Mouse (Mus musculus) forebrain, embryonic 14.5 days (tissue): ENCODE results near the gene Galnt14. TPM values are rescaled to one million over a fixed set of nuclear protein-coding genes. Genes with fewer than 3 reads are reported as not detected.

Experiments
- ATAC-seq: fragments of 200-750 bp; cut with Nextera tagmentation; 2 replicates; pipeline ENCODE4 v1.8.0; 2017; ENCODE audit warnings: mild to moderate bottlenecking, moderate library complexity
- DNase-seq: peaks from one replicate; pipeline ENCODE4 v3.0.0-alpha.2; 2015; ENCODE audit warnings: low spot score
- H3K27ac ChIP-seq: fragments of 300-500 bp; sonication (generic); 2 replicates; pipeline ENCODE4 v1.5.1; 2014; ENCODE audit warnings: low read depth, mild to moderate bottlenecking, control low read depth, low read length, moderate library complexity
- H3K27me3 ChIP-seq: fragments of 300-500 bp; sonication (generic); replicated peaks from 2 replicates; pipeline ENCODE4 v1.6.1; 2014; ENCODE audit warnings: low read length, control low read depth, mixed read lengths; ENCODE audit not compliant: control insufficient read depth, insufficient read depth
- H3K36me3 ChIP-seq: fragments of 300-500 bp; sonication (generic); 2 replicates; pipeline ENCODE4 v1.6.1; 2014; ENCODE audit warnings: low read length, control low read depth; ENCODE audit not compliant: control insufficient read depth, insufficient read depth
- H3K4me1 ChIP-seq: fragments of 300-500 bp; sonication (generic); 2 replicates; pipeline ENCODE4 v1.6.1; 2014; ENCODE audit warnings: antibody characterized with exemption, low read length, control low read depth; ENCODE audit not compliant: control insufficient read depth, insufficient read depth
- H3K4me2 ChIP-seq: fragments of 300-500 bp; sonication (generic); 2 replicates; pipeline ENCODE4 v1.6.1; 2014; ENCODE audit warnings: mild to moderate bottlenecking, control low read depth, low read length
- H3K4me3 ChIP-seq: fragments of 300-500 bp; sonication (generic); 2 replicates; pipeline ENCODE4 v1.5.1; 2014; ENCODE audit warnings: low read depth, low read length, control low read depth
- H3K9ac ChIP-seq: fragments of 300-500 bp; sonication (generic); 2 replicates; pipeline ENCODE4 v1.6.1; 2014; ENCODE audit warnings: mild to moderate bottlenecking, low read length, control low read depth, moderate library complexity
- H3K9me3 ChIP-seq: fragments of 300-500 bp; sonication (generic); replicated peaks from 2 replicates; pipeline ENCODE4 v1.6.1; 2016; ENCODE audit warnings: low read length, control low read depth, mixed read lengths; ENCODE audit not compliant: control insufficient read depth
- WGBS: fragments of 180-500 bp; shearing (Covaris S2); extraction: QIAGEN DNeasy Blood & Tissue Kit; methylation state at CpG from one replicate; pipeline ENCODE4 v1.1.7; 2014; 5-methylcytosine and 5-hydroxymethylcytosine counted together
- polyA plus RNA-seq: library from polyadenylated mRNA; unstranded; fragments of >200 nt; fragmentation: Nextera tagmentation; extraction: Ambion mirVana; gene quantifications from 2 replicates; pipeline ENCODE4 v1.2.1, GENCODE M21; 2014

The Galnt14 gene
- polyA plus RNA-seq, 1 experiment from 2014 or later, result 7.1 TPM

DNA sequence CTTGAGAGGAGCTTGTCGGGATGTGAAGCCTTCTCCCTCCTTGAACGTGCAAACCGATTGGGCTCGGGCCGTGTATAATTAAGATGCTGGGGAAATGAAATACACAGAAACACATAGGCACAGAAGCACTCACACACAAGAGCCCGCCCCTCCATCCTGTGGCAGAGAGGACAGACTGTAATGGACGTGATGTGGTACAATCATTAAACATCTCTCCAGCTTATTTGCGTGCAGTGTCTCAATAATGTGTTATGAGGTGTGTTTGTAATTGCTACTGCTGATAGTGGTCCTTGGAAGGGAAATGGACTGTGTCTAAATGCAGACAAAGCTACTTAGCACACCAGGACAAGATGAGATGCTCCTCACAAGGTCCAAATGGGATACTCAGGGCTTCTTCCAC, 24.0 kb downstream of the Galnt14 start:
- ATAC-seq (no peak), DNase-seq (no peak)
- Histone ChIP-seq H3K4me3 (no peak overlapping the region), H3K4me1 (no peaks in the 10 kb centered on the region), H3K9me3 (no peaks in the 10 kb centered on the region), H3K4me2 (no peak overlapping the region), H3K27ac (no peak overlapping the region), H3K36me3 (no peaks in the 10 kb centered on the region), H3K27me3 (no peaks in the 10 kb centered on the region), H3K9ac (no peak overlapping the region)
- 79% methylated on average over 8 of the region's 8 CpGs for WGBS

DNA sequence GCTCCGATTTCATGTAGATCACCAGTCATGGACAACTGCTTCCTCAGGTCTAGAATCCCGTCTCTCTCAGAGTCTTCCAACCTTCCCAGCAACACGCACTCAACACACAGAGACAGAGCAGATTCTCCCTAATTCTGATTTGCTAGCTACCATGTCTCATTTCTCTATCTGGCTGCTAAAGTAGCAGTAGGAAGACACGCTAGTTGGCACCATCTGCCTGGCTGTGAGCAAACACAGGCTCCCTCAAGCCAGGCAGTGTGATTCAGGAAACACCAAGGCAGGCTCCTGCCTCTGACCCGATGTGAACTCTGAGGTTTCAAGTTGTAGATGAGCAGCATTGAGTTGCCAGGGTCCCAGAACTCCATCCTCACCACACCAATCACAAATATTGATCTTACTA, 25.5 kb downstream of the Galnt14 start:
- Histone ChIP-seq H3K9ac (no peak overlapping the region), H3K27ac (no peak overlapping the region), H3K4me3 (no peak overlapping the region), H3K9me3 (no peaks in the 10 kb centered on the region), H3K36me3 (no peaks in the 10 kb centered on the region), H3K4me1 (no peaks in the 10 kb centered on the region), H3K27me3 (no peaks in the 10 kb centered on the region), H3K4me2 (no peak overlapping the region)
- no peak for ATAC-seq
- DNase-seq, result peak; percentile 43
- WGBS, result 81% methylated on average over 5 of the region's 5 CpGs

DNA sequence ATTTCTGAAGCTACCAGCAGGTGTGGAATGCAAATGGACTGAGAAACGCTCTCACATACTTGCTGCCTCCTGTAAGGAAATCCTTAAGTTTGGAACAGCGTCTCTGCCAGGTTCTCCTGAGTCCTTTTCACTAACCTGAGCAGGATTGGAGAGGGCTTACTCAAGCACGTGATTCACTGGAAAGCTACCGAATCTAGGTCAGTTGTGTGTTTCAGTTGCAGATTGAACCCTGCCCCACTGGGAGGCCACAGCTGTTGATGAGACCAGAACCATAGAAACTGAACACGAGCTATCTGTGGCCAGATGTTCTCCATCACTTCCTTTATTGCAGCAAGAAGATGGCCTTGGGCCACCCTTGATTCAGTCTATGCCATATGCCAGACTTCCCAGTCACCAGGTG, 38.3 kb downstream of the Galnt14 start:
- DNase-seq, result no peak
- WGBS, result 83% methylated on average over 5 of the region's 5 CpGs
- no peak overlapping the region for H3K4me2 ChIP-seq

DNA sequence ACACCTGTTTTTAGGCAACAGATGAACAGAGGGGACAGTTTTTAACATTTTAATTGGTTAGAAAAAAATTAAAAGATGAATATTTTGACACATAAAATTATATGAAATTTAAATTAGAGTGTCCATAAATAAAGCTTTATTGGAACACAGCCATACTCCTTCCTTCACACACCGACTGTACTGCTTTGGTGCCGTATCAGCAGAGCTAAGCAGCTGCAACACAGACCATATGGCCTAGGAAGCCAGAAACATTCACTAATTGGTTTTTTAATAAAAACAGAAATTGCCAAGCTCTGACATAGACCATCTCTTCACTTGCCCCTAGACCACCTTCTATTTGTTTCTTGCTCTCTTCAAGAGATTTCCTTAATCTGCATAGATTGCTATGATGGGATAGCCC, 40.2 kb downstream of the Galnt14 start:
- H3K4me1 ChIP-seq, result no peaks in the 10 kb centered on the region; the same call in 1 of the 2 replicates
- no peak overlapping the region for H3K4me3 ChIP-seq
- H3K27ac ChIP-seq, result no peak overlapping the region
- 65% methylated on average over 2 of the region's 2 CpGs for WGBS
- ATAC-seq (peak; percentile 81; the same call in 1 of the 2 replicates), DNase-seq (peak; percentile 62)
- H3K27me3 ChIP-seq, result no peaks in the 10 kb centered on the region
- no peaks in the 10 kb centered on the region for H3K9me3 ChIP-seq
- no peaks in the 10 kb centered on the region for H3K36me3 ChIP-seq
- H3K9ac ChIP-seq, result no peak overlapping the region
- H3K4me2 ChIP-seq, result no peak overlapping the region

More for the DNA sequence above, 38.3 kb downstream of the Galnt14 start:
- Histone ChIP-seq H3K9ac (no peak overlapping the region), H3K4me1 (no peaks in the 10 kb centered on the region; the same call in 1 of the 2 replicates), H3K9me3 (no peaks in the 10 kb centered on the region), H3K27me3 (no peaks in the 10 kb centered on the region), H3K27ac (no peak overlapping the region), H3K4me3 (no peak overlapping the region), H3K36me3 (no peaks in the 10 kb centered on the region)
- ATAC-seq, result no peak

DNA sequence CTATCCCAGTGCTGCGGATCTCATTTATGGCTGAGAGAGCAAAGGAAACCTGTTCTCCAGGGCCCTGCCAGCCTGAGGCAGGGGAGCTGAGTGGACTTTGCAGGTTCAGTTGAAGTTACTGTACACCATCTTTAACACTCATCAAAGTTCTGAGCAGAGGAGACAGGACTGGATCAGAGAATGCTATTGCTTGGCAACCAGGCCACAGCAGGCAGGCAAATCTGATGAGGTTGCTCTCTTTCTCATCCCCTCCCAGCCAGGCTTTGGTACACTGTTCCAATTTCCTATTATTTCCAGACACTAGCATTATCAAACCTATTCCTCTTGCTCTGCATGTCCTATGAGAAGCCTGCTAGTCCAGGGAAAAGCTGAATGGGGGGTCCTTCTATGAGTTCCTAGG, 41.3 kb downstream of the Galnt14 start:
- no peaks in the 10 kb centered on the region; the same call in 1 of the 2 replicates for H3K4me1 ChIP-seq
- no peaks in the 10 kb centered on the region for H3K36me3 ChIP-seq
- no peak overlapping the region for H3K27ac ChIP-seq
- no peak overlapping the region for H3K9ac ChIP-seq
- no peak for DNase-seq
- H3K27me3 ChIP-seq, result no peaks in the 10 kb centered on the region
- H3K4me2 ChIP-seq, result no peak overlapping the region
- 82% methylated on average over 1 of the region's 1 CpGs for WGBS
- no peak for ATAC-seq
- H3K9me3 ChIP-seq, result no peaks in the 10 kb centered on the region
- no peak overlapping the region for H3K4me3 ChIP-seq

DNA sequence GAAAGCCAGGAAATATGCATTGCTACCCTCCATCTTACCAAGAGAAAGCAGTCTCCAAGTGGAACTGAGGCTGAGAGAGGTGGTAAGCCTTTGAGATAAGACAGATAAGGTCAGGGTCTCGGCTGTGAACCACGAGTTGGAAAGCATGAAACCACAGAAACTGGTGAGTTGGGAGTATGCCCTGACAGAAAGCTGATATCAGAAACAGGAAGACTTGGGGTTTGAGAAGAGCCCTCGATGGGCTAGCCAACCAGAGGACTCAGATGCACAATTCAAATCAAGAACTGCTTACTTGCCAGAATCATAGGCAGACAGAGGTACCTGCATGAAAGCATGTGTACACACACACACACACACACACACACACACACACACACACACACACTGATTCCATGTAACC, 47.0 kb downstream of the Galnt14 start:
- no peak overlapping the region for H3K4me3 ChIP-seq
- H3K9me3 ChIP-seq, result no peaks in the 10 kb centered on the region
- peaks cover 3% of the 10 kb centered on the region; the same call in 1 of the 2 replicates for H3K4me1 ChIP-seq
- no peak for ATAC-seq
- H3K36me3 ChIP-seq, result no peaks in the 10 kb centered on the region
- H3K27ac ChIP-seq, result no peak overlapping the region
- no peak for DNase-seq
- H3K4me2 ChIP-seq, result no peak overlapping the region
- H3K9ac ChIP-seq, result no peak overlapping the region
- H3K27me3 ChIP-seq, result no peaks in the 10 kb centered on the region
- WGBS, result 77% methylated on average over 3 of the region's 3 CpGs

DNA sequence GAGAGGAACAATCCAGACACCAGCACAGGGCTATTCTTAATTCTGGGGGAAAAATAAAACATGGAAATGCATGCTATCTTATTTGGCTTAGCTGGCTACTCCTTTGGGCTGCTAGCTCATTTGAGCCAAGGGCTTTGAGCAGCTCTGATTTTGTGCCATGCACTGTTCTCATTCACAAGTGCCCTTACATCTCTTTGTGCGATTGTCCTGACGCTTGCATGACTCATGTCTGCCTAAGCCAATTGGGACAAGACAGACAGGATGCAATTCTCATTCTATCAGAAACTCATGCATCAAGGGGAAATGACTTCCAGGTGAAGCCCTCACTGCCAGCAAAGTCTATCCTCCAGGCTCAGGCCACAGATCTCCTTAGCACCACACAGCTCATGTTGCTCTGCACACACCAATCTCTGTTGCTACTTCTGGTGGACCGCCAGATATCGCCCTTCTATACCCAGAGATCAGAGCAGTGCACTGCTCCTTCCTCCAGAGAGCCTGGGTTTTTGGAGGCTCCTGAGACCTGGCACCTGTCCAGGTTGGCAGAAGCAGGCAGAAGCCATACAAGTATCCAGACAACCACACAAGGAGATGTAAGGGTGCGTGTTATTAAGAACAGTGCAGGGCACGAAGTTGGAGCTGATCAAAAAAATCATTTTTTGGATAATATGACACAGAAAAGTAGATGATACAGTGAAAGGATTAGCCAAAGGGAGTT, 51.4 kb downstream of the Galnt14 start:
- 76% methylated on average over 6 of the region's 6 CpGs for WGBS
- H3K4me3 ChIP-seq, result no peak overlapping the region
- no peak for DNase-seq
- no peak for ATAC-seq
- H3K9me3 ChIP-seq, result no peaks in the 10 kb centered on the region
- no peak overlapping the region for H3K4me2 ChIP-seq
- H3K27ac ChIP-seq, result no peak overlapping the region
- peaks cover 3% of the 10 kb centered on the region; the same call in 1 of the 2 replicates for H3K4me1 ChIP-seq
- no peaks in the 10 kb centered on the region for H3K27me3 ChIP-seq
- no peaks in the 10 kb centered on the region for H3K36me3 ChIP-seq
- no peak overlapping the region for H3K9ac ChIP-seq

DNA sequence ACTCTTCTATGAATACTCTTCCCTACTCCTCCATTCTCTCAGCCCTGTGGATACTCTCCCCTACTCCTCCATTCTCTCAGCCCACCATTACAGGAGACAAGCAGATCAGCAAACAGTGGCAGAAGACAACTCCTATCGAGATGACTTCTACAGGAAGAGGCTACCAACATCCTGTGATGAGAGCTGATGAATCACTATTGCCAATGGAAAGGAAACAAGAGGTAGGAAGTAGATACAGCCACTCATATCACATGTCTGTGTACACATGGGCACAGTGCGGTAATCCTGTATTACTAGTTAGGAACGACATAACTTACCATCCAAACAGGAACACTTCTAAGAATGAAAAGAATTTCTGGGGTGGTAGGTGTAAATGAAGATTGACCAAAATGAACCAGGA, 53.9 kb downstream of the Galnt14 start:
- H3K27ac ChIP-seq, result no peak overlapping the region
- no peaks in the 10 kb centered on the region for H3K36me3 ChIP-seq
- H3K9me3 ChIP-seq, result no peaks in the 10 kb centered on the region
- H3K4me3 ChIP-seq, result no peak overlapping the region
- DNase-seq, result no peak
- ATAC-seq, result no peak
- no peak overlapping the region for H3K4me2 ChIP-seq
- 89% methylated on average over 3 of the region's 3 CpGs for WGBS
- no peak overlapping the region for H3K9ac ChIP-seq
- H3K4me1 ChIP-seq, result peaks cover 3% of the 10 kb centered on the region; the same call in 1 of the 2 replicates
- no peaks in the 10 kb centered on the region for H3K27me3 ChIP-seq

DNA sequence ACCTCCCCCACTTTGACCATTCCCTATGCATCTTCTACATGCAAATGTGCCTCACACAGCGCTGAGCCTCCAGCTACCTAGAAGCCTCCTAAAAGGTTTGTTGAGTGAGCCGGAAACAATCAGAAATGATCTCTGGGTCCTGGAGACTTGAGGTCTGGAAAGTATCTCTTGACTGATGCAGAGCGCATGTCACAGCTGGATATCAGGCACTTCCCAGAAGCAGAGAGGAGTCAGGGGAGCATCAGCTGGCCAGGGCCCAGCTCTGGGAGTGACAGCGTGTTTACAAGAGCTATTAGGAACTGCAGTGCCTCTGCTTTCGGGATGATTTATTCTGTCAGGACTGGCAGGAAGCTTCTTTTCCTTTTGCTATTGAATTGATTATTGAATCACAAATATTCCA, 56.0 kb downstream of the Galnt14 start:
- no peaks in the 10 kb centered on the region for H3K36me3 ChIP-seq
- ATAC-seq (no peak), DNase-seq (no peak)
- no peaks in the 10 kb centered on the region for H3K27me3 ChIP-seq
- no peak overlapping the region for H3K4me2 ChIP-seq
- H3K4me3 ChIP-seq, result no peak overlapping the region
- H3K4me1 ChIP-seq, result peaks cover 3% of the 10 kb centered on the region; the same call in 1 of the 2 replicates
- no peak overlapping the region for H3K27ac ChIP-seq
- H3K9me3 ChIP-seq, result no peaks in the 10 kb centered on the region
- WGBS, result 66% methylated on average over 5 of the region's 5 CpGs
- no peak overlapping the region for H3K9ac ChIP-seq
